Mouse (Mus musculus) G1E (cell line): ENCODE results near the gene Upp1. TPM values are rescaled to one million over a fixed set of nuclear protein-coding genes. Genes with fewer than 3 reads are reported as not detected.

Experiments
- ATAC-seq: 2 replicates; pipeline ENCODE4 v1.8.0; 2016; ENCODE audit warnings: mild to moderate bottlenecking; ENCODE audit not compliant: insufficient number of reproducible peaks, poor library complexity, low FRiP score, severe bottlenecking; ENCODE audit errors: extremely low read depth
- DNase-seq: peaks from one replicate; pipeline ENCODE4 v3.0.0; 2012; ENCODE audit warnings: low spot score
- H3K27me3 ChIP-seq: 2 replicates; pipeline ENCODE4 v1.6.1; 2012; ENCODE audit warnings: mild to moderate bottlenecking, low read length, inconsistent platforms; ENCODE audit not compliant: insufficient read depth
- H3K36me3 ChIP-seq: replicated peaks from 2 replicates; pipeline ENCODE3; 2012; ENCODE audit warnings: mild to moderate bottlenecking, inconsistent platforms
- H3K4me1 ChIP-seq: 2 replicates; pipeline ENCODE4 v1.6.1; 2012; ENCODE audit warnings: low read depth, low read length, inconsistent platforms, mixed read lengths; ENCODE audit not compliant: insufficient read depth
- H3K4me3 ChIP-seq: 2 replicates; pipeline ENCODE4 v1.5.1; 2012; ENCODE audit warnings: low read depth, mild to moderate bottlenecking, inconsistent platforms, low read length, moderate library complexity, mixed read lengths
- H3K9me3 ChIP-seq: replicated peaks from 2 replicates; pipeline ENCODE4 v1.6.1; 2012; ENCODE audit warnings: inconsistent platforms
- CTCF ChIP-seq: IDR thresholded peaks from 2 replicates; pipeline ENCODE4 v1.5.1; 2012; ENCODE audit warnings: low read depth, low read length, inconsistent platforms, mixed read lengths
- GATA1 ChIP-seq: IDR thresholded peaks from 2 replicates; pipeline ENCODE4 v1.6.1; 2012; ENCODE audit warnings: borderline replicate concordance, low read length, inconsistent platforms, mixed read lengths
- GATA2 ChIP-seq: IDR thresholded peaks from 2 replicates; pipeline ENCODE4 v1.6.1; 2012; ENCODE audit warnings: low read depth, low read length, inconsistent platforms, borderline replicate concordance
- POLR2AphosphoS5 ChIP-seq: IDR thresholded peaks from 2 replicates; pipeline ENCODE4 v1.6.1; 2012; ENCODE audit warnings: low read depth, low read length, inconsistent platforms; ENCODE audit not compliant: insufficient replicate concordance
- TAL1 ChIP-seq: conservative IDR thresholded peaks from 2 replicates; pipeline ENCODE4 v1.6.1; 2012; ENCODE audit warnings: low read depth, low read length, inconsistent platforms, mixed read lengths
- polyA plus RNA-seq: library from polyadenylated mRNA; stranded (reverse); fragments of >175 nt; gene quantifications from 2 replicates; pipeline ENCODE4 v1.2.3, GENCODE M21; 2012
- total RNA-seq, 2 experiments: library from RNA; stranded (forward) in 1 of 2; stranded (reverse) in 1 of 2; fragments of 200-1000 nt in 1 of 2; fragments of >200 nt in 1 of 2; fragmentation: Nextera tagmentation in 1 of 2; gene quantifications; 2 replicates each; pipeline ENCODE4 v1.2.3; 2014 to 2017

Gene Upp1
- total and polyA plus RNA-seq, 3 experiments: 3.0 to 76.5 (median 37.0) TPM

- Histone ChIP-seq H3K4me1 (0 out of 2 replicates have a peak, but pooled peaks cover 2% of the 10 kb centered on the region), H3K4me3 (no peak overlapping the region), H3K27me3 (peaks cover 5% of the 10 kb centered on the region; the same call in 1 of the 2 replicates), H3K9me3 (no peaks in the 10 kb centered on the region), H3K36me3 (peaks cover 43% of the 10 kb centered on the region)
- TF ChIP-seq GATA2: no peak
- no peak for TF ChIP-seq POLR2AphosphoS5
- no peak for TF ChIP-seq CTCF
- ATAC-seq: no peak
- DNase-seq: no peak
These were observed 11.6 kb downstream of the Upp1 start for GRCm38 (mm10) chr11:9129528-9129927.

- Histone ChIP-seq H3K4me1 (peaks cover under 1% of the 10 kb centered on the region; the same call in 1 of the 2 replicates), H3K36me3 (peaks cover 45% of the 10 kb centered on the region), H3K9me3 (no peaks in the 10 kb centered on the region), H3K27me3 (peaks cover 13% of the 10 kb centered on the region; the same call in 1 of the 2 replicates), H3K4me3 (no peak overlapping the region)
- no peak for TF ChIP-seq GATA2
- TF ChIP-seq TAL1: no peak
- no peak for TF ChIP-seq CTCF
- no peak for TF ChIP-seq GATA1
- no peak for TF ChIP-seq POLR2AphosphoS5
- no peak for DNase-seq
- no peak for ATAC-seq
These were observed 13.8 kb downstream of the Upp1 start for GRCm38 (mm10) chr11:9131688-9132087.

GRCm38 (mm10) chr11:9135589-9136246, 17.8 kb downstream of the Upp1 start:
- TF ChIP-seq CTCF (peak; percentile 17; the same call in 1 of the 2 replicates), POLR2AphosphoS5 (no peak)
- H3K4me1 ChIP-seq: no peaks in the 10 kb centered on the region; the same call in 1 of the 2 replicates
- no peak for DNase-seq
- ATAC-seq: peak; percentile 15; the same call in 1 of the 2 replicates
- H3K9me3 ChIP-seq: no peaks in the 10 kb centered on the region
- peaks cover 15% of the 10 kb centered on the region for H3K27me3 ChIP-seq
- H3K4me3 ChIP-seq: no peak overlapping the region
- peaks cover 41% of the 10 kb centered on the region for H3K36me3 ChIP-seq

GRCm38 (mm10) chr11:9136471-9136870, 18.6 kb downstream of the Upp1 start:
- no peak for DNase-seq
- H3K27me3 ChIP-seq: peaks cover 15% of the 10 kb centered on the region

DNA sequence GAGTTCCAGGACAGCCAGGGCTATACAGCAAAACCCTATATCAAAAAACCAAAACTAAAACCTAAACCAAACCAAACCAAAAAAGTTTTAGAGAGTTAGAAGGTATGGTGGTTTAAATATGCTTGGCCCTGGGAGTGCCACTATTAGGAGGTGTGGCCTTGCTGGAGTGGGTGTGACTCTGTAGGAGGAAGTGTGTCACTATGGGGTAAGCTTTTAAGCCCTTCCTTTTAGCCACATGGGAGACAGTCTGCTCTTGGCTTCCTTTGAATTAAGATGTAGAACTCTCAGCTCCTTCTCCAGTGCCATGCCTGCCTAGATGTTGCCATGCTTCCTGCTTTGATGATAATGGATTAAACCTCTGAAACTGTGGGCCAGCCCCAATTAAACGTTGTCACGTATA, 27.2 kb downstream of the Upp1 start:
- H3K27me3 ChIP-seq: peaks cover 7% of the 10 kb centered on the region; the same call in 1 of the 2 replicates
- ATAC-seq (no peak), DNase-seq (no peak)
- H3K36me3 ChIP-seq: no peaks in the 10 kb centered on the region
- H3K9me3 ChIP-seq: no peaks in the 10 kb centered on the region
- TF ChIP-seq TAL1 (no peak), GATA2 (no peak), CTCF (no peak), POLR2AphosphoS5 (no peak), GATA1 (no peak)
- H3K4me3 ChIP-seq: no peak overlapping the region
- peaks cover 4% of the 10 kb centered on the region; the same call in 1 of the 2 replicates for H3K4me1 ChIP-seq

More at GRCm38 (mm10) chr11:9136471-9136870, 18.6 kb downstream of the Upp1 start:
- no peaks in the 10 kb centered on the region; the same call in 1 of the 2 replicates for H3K4me1 ChIP-seq
- ATAC-seq: no peak; the same call in 1 of the 2 replicates
- peaks cover 36% of the 10 kb centered on the region for H3K36me3 ChIP-seq
- H3K4me3 ChIP-seq: no peak overlapping the region
- H3K9me3 ChIP-seq: no peaks in the 10 kb centered on the region
- TF ChIP-seq POLR2AphosphoS5 (no peak), GATA1 (no peak), TAL1 (no peak), GATA2 (no peak), CTCF (peak; percentile 98)

GRCm38 (mm10) chr11:9146115-9146514, 28.2 kb downstream of the Upp1 start:
- peaks cover 4% of the 10 kb centered on the region; the same call in 1 of the 2 replicates for H3K4me1 ChIP-seq

DNA sequence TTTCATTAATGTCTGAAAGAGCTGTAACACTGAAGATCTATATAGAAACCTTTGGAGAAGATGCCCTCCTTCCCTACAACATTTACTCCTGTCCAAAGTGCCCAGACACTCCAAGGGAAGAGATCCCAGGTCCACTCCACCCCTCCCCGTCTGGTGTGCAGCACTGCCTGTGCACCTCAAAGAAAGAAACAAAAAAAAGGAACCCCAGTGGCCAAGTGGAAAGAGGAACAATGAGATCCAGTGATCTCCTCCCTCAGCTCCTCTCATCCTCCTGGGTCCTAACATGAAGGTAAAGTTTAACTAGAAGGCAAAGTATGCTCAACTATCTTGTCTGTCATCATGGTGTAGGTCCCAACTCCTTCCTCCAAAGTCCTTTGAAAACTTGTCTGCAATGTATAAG, 28.8 kb downstream of the Upp1 start:
- DNase-seq (no peak), ATAC-seq (no peak)
- H3K9me3 ChIP-seq: no peaks in the 10 kb centered on the region
- no peaks in the 10 kb centered on the region for H3K36me3 ChIP-seq
- no peak for TF ChIP-seq POLR2AphosphoS5
- no peak for TF ChIP-seq TAL1
- TF ChIP-seq GATA2: no peak
- TF ChIP-seq GATA1: no peak
- peaks cover 2% of the 10 kb centered on the region; the same call in 1 of the 2 replicates for H3K27me3 ChIP-seq
- no peak overlapping the region for H3K4me3 ChIP-seq
- peaks cover 4% of the 10 kb centered on the region; the same call in 1 of the 2 replicates for H3K4me1 ChIP-seq

More at GRCm38 (mm10) chr11:9146115-9146514, 28.2 kb downstream of the Upp1 start:
- no peak for ATAC-seq
- peaks cover 4% of the 10 kb centered on the region; the same call in 1 of the 2 replicates for H3K27me3 ChIP-seq
- no peak for TF ChIP-seq GATA1
- TF ChIP-seq POLR2AphosphoS5: no peak
- no peak overlapping the region for H3K4me3 ChIP-seq
- H3K9me3 ChIP-seq: no peaks in the 10 kb centered on the region
- no peaks in the 10 kb centered on the region for H3K36me3 ChIP-seq
- DNase-seq: no peak
